Mouse (Mus musculus): ENCODE data around the gene Pgm5. TPM values are rescaled to one million over a fixed set of nuclear protein-coding genes. Genes with fewer than 3 reads are reported as not detected.
A peak's percentile ranks its signal among the peaks of the same experiment; 100 is the strongest.

Pgm5 gene
- total RNA-seq, 2 experiments from 2014 or later = 97.4 to 98.8 TPM

GRCm38 (mm10) chr19:24873873-24874272 is 12.2 kb upstream of the Pgm5 start:
- intact Hi-C loops (cut with DNase I) = loop anchor here (5.0 kb wide), 2 partner anchors 572 to 587 kb away; no protein-coding TSS in a partner anchor
- peak; percentile 48 to 61 for DNase-seq

DNA sequence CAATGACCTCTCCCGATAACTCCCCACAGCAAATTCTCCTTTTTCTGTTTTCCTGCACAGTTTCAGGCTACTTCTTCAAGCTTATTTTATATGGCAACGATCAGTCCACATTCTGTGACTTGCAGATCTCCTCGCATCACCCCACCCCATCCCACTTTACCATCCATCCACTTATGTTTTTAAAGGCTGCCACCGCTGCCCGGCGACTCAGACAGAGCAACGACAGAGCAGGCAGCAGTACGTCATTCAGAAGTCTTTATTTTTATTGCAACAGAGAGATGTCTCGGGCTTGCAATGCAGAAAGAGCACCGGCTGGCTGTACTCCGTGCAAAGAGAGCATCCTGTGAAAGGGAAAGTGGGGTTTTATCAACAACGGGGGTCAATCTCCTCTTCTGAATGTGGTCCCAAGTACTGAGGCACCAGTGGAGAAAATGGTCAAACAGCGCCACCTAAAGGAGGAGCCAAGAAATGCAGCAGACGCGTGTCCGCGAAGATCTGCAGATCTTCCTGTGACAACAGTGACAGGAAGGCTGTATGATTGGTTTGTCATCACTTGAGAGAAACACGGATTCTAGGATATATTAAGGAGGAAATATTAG is 9.5 kb upstream of the Pgm5 start:
- intact Hi-C loops (cut with DNase I) = loop anchor here (1.0 to 5.0 kb wide), 4 partner anchors 166 to 584 kb away; no protein-coding TSS in a partner anchor
- DNase-seq = peak; percentile 74 to 87

DNA sequence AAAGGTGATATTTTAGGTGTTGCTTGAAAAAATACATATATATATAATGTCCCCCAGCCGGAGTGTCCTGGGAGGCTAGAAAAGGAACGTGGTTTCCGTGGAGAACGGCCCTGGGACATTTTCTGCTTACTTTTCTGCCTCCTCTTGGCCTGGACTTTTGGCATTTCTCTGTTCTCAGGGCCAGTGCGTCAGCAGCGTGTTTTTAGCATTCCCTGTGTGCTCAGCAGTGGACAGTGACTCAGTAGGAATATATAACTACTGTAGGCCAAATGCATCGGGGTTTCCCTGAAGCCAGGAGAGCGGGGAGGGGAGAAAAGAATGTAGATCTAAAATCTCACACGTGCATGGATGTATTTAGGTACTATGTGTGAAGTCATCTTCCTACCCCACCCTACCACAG is 3.8 kb upstream of the Pgm5 start:
- DNase-seq = no peak
- intact Hi-C loops (cut with DNase I) = no loop called here

DNA sequence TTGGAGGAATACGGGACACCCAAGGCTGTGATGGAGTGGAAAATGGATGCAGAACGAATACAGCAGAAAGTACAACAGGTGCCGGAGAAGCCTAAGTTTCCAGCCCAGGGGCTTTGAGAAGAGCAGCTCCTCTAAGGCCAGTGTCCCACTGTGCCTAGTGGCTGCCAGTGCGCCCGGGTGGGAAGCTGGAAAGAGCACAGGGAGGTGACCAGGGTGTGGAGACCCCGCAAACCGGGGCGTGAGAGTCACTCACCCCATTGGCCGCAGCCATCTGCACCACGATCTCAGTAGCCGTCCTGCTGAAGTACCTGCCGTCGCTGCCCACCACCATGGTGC is 411 bp downstream of the Pgm5 start:
- no peak for DNase-seq
- intact Hi-C loops (cut with DNase I) = no loop called here

GRCm38 (mm10) chr19:24851456-24852315 is 10.0 kb downstream of the Pgm5 start:
- DNase-seq = peak; percentile 63 to 74
- intact Hi-C loops (cut with DNase I) = no loop called here

GRCm38 (mm10) chr19:24848844-24849243 is 12.8 kb downstream of the Pgm5 start:
- intact Hi-C loops (cut with DNase I) = no loop called here
- peak in 1 of 2 experiments; percentile 15 for DNase-seq

GRCm38 (mm10) chr19:24848345-24848744 is 13.3 kb downstream of the Pgm5 start:
- intact Hi-C loops (cut with DNase I) = no loop called here

GRCm38 (mm10) chr19:24845007-24845546 is 16.6 kb downstream of the Pgm5 start:
- intact Hi-C loops (cut with DNase I) = no loop called here
- DNase-seq = no peak

More at GRCm38 (mm10) chr19:24848345-24848744, 13.3 kb downstream of the Pgm5 start:
- DNase-seq = no peak

DNA sequence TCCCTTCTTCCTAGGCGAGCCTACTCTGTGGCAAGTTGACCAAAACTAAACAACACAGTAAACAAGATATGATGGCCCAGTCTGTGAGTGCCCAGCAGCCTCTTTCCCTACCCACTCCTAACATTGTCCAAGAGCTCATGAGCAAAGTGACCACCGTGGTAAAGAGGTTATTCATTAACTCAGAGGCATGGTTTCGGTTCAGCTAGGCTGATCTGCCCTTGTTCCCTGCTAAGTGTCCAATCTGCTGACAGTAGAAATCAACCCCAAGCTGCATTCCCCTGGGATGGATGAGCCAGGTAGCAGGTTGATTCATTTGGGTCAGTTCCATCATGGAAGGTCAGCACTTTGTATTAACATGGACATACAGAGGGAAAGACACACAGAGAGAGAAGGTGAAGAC is 19.6 kb downstream of the Pgm5 start:
- DNase-seq = no peak
- intact Hi-C loops (cut with DNase I) = no loop called here

DNA sequence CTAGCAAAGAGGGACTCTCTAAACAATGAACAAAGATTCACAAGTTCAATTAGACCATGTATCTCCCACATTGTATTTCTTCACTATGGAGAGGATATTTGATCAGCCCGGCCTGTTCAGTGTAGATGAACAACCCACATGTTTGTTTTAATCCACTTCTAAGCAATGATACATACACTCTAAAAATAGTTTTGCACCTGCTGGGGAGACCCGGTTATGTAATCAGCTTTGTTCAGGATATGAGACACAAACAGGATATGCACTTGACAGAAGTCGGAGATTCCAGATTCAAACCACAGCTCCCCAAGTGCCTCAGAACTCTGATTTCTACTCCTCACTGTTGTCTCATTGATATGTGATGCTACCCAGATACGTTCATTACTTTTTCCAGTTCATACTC is 37.1 kb downstream of the Pgm5 start:
- intact Hi-C loops (cut with DNase I) = no loop called here
- peak in 1 of 2 experiments; percentile 18 for DNase-seq

GRCm38 (mm10) chr19:24815661-24816221 is 45.9 kb downstream of the Pgm5 start:
- intact Hi-C loops (cut with DNase I) = no loop called here
- DNase-seq = no peak

DNA sequence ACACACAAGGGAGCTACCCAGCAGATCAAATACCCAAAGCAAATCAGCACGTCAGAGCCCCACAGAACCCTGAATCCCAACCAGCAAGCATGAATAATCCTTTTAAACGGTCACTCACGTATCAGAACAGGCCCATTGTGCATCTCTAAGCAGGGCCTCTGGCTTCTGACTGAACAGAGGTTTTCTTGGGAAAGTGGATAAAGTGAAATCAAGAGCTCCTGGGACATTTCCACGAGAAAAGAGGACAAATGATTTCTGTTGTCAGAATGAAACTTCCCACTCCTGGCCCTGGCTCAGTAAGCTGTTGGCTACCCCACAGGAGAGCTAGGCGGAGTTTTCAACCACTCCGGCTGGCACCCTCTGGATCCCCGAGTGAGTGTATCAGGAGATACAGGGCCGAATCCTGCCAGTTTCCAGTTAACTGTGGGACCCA is 48.8 kb downstream of the Pgm5 start:
- DNase-seq = no peak
- intact Hi-C loops (cut with DNase I) = no loop called here

DNA sequence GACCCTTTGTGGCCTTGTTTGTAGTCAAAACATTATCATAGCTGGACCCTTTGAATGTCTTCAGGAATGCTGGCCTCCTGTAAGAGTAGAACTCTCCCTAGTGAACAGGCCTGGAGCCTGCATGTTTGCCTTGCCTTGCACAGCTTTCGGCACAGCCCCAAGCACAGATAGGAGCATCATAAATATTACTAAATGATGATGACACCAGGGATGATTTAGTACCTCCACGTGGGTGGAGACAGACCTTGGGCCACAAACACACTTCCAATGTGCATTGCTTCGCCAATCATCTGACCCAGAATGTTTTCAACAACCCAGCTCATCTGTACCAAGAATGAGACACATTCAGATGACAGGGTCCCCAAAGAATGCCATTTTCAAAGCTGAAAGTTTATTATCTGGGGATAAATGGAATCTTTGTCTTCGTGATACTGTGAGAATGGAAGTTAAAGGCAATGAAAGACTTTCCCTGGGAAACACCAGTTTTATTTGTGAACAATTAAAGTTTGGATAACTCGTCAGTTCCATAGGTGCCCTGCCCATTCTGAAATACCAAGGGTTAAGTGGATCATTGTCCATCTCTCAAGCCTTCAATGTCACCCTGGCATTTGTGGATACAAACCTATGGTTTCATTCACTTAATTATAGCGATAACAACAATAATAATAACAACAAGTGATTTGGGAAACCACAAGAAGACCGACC is 49.4 kb downstream of the Pgm5 start:
- no peak for DNase-seq
- intact Hi-C loops (cut with DNase I) = no loop called here

- intact Hi-C loops (cut with DNase I) = no loop called here
- DNase-seq = no peak
Observed at GRCm38 (mm10) chr19:24811451-24811850, 50.2 kb downstream of the Pgm5 start.

- no peak for DNase-seq
- intact Hi-C loops (cut with DNase I) = no loop called here
Observed at GRCm38 (mm10) chr19:24806013-24806412, 55.6 kb downstream of the Pgm5 start.

- DNase-seq = peak; percentile 50 to 54
- intact Hi-C loops (cut with DNase I) = no loop called here
Observed at GRCm38 (mm10) chr19:24797606-24798005, 64.0 kb downstream of the Pgm5 start.

- intact Hi-C loops (cut with DNase I) = loop anchor here (5.0 kb wide), 1 partner anchor 87 kb away; no protein-coding TSS in a partner anchor
- no peak for DNase-seq
Observed at GRCm38 (mm10) chr19:24794350-24794749, 67.3 kb downstream of the Pgm5 start.

DNA sequence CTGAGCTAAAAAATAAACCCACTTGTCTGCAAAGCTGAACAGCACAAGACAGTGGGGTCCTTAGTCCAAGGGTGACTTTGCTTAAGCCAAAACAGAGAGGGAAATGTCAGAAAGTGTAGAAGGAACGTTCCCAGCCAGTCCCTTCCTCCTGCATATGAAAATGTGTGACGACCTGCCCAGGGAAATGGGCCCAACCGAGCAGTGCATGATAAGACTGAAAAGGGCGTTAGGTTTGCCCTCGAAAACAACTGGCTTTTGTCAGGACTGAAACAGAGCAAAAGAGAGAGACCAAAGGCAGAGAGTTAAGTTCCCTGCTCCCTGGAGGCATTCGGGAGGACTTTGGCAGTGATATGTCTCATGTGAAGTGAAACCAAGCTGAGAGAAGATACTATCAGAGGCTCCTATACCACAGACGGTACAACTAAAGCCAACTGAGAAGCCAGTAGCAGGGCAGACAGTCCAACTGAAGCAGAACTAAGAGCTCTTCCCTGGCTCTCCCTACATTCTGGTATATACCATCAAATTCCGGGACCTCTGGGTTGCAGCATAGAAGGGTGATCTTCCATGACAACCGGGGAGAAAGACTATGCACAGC is 68.0 kb downstream of the Pgm5 start:
- no peak for DNase-seq
- intact Hi-C loops (cut with DNase I) = loop anchor here (5.0 kb wide), 1 partner anchor 86 kb away; no protein-coding TSS in a partner anchor

DNA sequence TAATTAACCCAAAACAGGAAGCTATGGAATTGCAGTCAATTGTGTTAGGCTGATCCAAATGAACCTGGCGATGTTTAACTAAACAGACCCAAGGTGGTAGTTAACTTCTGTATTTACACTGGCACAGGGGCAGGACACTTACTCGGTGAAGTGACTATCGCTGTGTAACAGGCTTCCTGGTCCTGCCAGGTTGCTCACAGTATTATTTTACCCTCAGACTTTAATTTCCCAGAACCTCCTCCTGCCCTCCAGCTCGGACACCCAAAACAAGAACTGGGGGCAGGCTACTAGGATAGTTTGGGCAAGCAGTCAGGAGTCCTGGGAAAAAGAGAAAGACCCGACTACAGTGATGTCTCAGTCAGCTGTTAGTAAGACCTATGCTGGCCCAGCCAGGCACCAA is 68.8 kb downstream of the Pgm5 start:
- intact Hi-C loops (cut with DNase I) = loop anchor here (5.0 kb wide), 1 partner anchor 86 kb away; no protein-coding TSS in a partner anchor
- no peak for DNase-seq

- DNase-seq = no peak
- intact Hi-C loops (cut with DNase I) = no loop called here
Observed at GRCm38 (mm10) chr19:24785898-24786297, 75.8 kb downstream of the Pgm5 start.
